Mouse (Mus musculus) bone marrow macrophage, adult 2 months (primary cell): Measurements from ENCODE around the gene Dnase1l3. TPM values are rescaled to one million over a fixed set of nuclear protein-coding genes. Genes with fewer than 3 reads are reported as not detected.
A peak's percentile ranks its signal among the peaks of the same experiment; 100 is the strongest.

Experiments used
- H3K27ac ChIP-seq: 2 replicates; pipeline ENCODE4 v1.5.1; 2012; ENCODE audit warnings: low read depth, low read length; ENCODE audit not compliant: insufficient read depth
- H3K4me1 ChIP-seq: 2 replicates; pipeline ENCODE4 v1.6.1; 2012; ENCODE audit warnings: low read length; ENCODE audit not compliant: control insufficient read depth, insufficient read depth
- H3K4me3 ChIP-seq: 2 replicates; pipeline ENCODE4 v1.5.1; 2012; ENCODE audit warnings: mild to moderate bottlenecking, low read length, moderate library complexity; ENCODE audit not compliant: insufficient read depth
- CTCF ChIP-seq: IDR thresholded peaks from 2 replicates; pipeline ENCODE4 v1.5.1; 2012; ENCODE audit warnings: low read depth, mild to moderate bottlenecking, low read length, moderate library complexity
- POLR2A ChIP-seq: IDR thresholded peaks from 2 replicates; pipeline ENCODE4 v1.6.1; 2012; ENCODE audit warnings: mild to moderate bottlenecking, low read depth, low read length, borderline replicate concordance
- polyA plus RNA-seq: library from polyadenylated mRNA; stranded (reverse); fragments of >200 nt; gene quantifications from 2 replicates; pipeline ENCODE4 v1.2.4, GENCODE M21; 2012; ENCODE audit not compliant: missing spikeins, insufficient read depth, insufficient read length

Gene Dnase1l3
- polyA plus RNA-seq, 1 experiment = not detected

DNA sequence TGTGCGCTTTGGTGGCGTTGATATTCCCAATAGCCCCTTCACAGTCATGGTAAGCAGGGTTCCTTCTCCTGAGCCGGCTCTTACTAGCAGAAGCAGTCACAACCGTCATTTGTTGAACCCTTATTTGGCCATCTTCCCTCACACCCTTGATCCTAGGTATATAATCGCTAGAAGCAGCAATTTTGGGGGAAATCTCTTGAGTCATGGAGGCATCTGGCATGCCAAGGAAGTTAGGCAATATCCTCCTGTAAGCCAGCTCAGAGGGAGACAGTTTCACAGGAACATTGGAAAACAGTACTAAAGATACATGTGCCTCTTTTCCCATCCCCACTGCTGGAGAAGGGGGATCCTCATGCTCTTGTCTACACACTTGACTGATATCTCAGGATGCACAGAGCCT is 75.1 kb downstream of the Dnase1l3 start:
- Histone ChIP-seq H3K27ac (peak overlapping the region; percentile 45), H3K4me1 (peaks cover 36% of the 10 kb centered on the region), H3K4me3 (no peak overlapping the region)
- TF ChIP-seq POLR2A = no peak
- TF ChIP-seq CTCF = no peak

DNA sequence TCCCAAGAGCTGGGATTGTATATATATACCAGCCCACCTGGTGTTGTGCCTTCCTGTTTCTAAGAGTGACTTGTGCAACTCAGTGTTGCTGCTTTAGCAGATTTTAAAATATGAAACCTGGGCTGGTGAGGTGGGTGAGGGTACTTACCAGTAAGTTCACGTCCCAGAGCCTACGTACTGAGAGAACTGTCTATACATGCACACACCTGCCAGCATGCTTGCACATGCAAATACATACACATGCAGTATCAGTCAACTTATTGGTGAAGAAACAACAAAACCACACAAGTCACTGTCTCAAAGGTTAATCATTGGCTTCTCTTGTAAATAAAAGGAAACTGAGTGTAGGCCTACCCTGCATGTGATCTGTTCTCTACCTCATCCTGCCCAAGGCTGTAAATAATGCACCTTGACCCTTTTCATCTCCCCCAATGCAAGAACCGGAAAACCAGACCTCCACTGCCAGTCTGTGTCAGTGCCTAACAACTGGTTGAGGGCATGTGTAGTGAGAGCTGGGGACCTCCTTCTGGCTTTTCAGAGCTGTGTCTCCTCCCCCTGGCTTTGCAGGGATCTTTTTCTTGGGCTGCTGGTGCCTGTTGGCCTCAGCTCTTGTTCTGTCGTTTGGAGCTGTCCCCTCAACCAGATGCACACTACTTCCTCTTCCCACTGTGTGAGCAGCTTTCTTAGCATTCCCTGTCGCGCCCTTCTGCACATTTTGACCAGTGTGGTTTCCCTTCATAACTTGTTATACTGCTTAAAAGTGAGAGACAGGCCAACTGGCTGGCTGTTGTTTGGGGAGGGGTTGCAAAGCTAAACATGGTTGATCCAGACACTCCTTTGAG is 76.0 kb downstream of the Dnase1l3 start:
- TF ChIP-seq POLR2A (no peak), CTCF (no peak)
- Histone ChIP-seq H3K4me1 (peaks cover 43% of the 10 kb centered on the region), H3K27ac (peak overlapping the region; percentile 45), H3K4me3 (no peak overlapping the region)

Other genes starting within 250 kb of the Dnase1l3 start
- gene Gm26661, start 203.0 kb downstream of the Dnase1l3 start, polyA plus RNA-seq = not detected in 2 replicates
- gene Flnb, start 176.6 kb downstream of the Dnase1l3 start, polyA plus RNA-seq = 4.8 and 6.5 TPM in 2 replicates
- not detected in 2 replicates for gene Gm45521, start 37.3 kb downstream of the Dnase1l3 start, polyA plus RNA-seq
- gene Abhd6, start 8.3 kb upstream of the Dnase1l3 start, polyA plus RNA-seq = 0.54 TPM in 1 of 2 replicates, not detected in the other
- gene Rpp14, start 85.8 kb upstream of the Dnase1l3 start, polyA plus RNA-seq = 13.3 and 20.1 TPM in 2 replicates
- gene Pxk, start 103.6 kb upstream of the Dnase1l3 start, polyA plus RNA-seq = 41.8 and 45.3 TPM in 2 replicates
- 58.0 and 67.2 TPM in 2 replicates for gene Pdhb, start 178.5 kb upstream of the Dnase1l3 start, polyA plus RNA-seq
- 13.3 and 15.3 TPM in 2 replicates for gene Kctd6, start 219.6 kb upstream of the Dnase1l3 start, polyA plus RNA-seq